Mouse (Mus musculus): ENCODE measurements around the gene Ptpn6. TPM values are rescaled to one million over a fixed set of nuclear protein-coding genes. Genes with fewer than 3 reads are reported as not detected.
A peak's percentile ranks its signal among the peaks of the same experiment; 100 is the strongest.
"Not testable (repeated sequence)": the region's sequence is repeated elsewhere in the genome, so short reads cannot be mapped to it uniquely, and the experiment has no call there.

The Ptpn6 gene
- polyA plus RNA-seq, 1 experiment from 2014 or later = 13.6 TPM

DNA sequence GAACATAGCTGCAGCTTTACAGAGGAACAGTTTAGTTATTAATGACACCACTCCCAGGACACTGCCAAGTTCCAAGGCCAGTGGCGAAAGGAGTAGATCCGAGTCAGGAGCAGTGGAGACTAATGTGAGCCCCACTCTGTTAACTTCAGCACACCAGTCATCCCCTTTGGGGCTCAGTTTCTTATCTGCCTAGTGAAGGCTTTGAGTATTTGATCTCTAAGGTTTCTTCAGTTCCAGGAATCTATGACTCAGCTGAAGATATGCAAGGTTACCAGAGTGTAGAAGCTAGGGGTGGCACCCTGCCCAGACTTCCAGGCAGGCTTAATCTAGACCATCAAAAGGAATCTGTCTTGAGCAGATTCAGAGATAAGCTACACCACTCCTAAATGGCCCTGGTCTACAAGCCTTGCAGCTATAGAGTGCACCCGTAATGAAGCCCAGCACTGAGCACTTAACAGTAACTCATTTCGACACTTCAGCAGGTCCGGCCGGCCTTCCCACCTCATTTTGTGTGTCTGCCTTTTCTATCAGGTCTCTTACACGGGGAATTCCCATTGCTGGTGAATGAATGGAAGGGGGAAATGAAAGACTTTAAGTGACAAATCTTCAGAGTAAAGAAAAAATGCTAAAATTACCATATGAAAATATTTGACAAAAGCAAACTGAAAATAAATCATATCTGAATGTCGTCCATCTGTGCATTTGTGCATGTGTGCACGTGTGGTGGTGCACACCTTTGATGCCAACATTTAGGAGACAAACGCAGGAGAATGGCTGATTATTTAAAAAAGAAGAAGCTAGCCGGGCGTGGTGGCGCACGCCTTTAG, 54.7 kb downstream of the Ptpn6 start:
- Histone ChIP-seq H3K27ac (0 out of 2 replicates have a peak overlapping the region, but pooled peaks have one; percentile 21), H3K4me2 (ENCODE audit: low read length) (no peak overlapping the region), H3K9me3 (replicated peaks; ENCODE audit: low read length) (no peaks in the 10 kb centered on the region), H3K4me1 (replicated peaks; ENCODE audit: insufficient read depth, low read length) (0 out of 2 replicates have a peak, but pooled peaks cover 5% of the 10 kb centered on the region), H3K27me3 (ENCODE audit: insufficient read depth, low read length) (no peaks in the 10 kb centered on the region), H3K36me3 (ENCODE audit: insufficient read depth, low read length) (no peaks in the 10 kb centered on the region), H3K9ac (ENCODE audit: low read depth, low read length) (no peak overlapping the region), H3K4me3 (replicated peaks; ENCODE audit: low read depth, low read length) (no peak overlapping the region)
- DNase-seq (ENCODE audit: low spot score) (peak; percentile 46), ATAC-seq (replicated peaks; ENCODE audit: low FRiP score, low read depth) (peak; percentile 70)
- WGBS = 62% methylated on average over 14 of the region's 14 CpGs
- no peak for TF ChIP-seq CTCF (IDR thresholded peaks at IDR 0.05; ENCODE audit: low read depth)

GRCm38 (mm10) chr6:124682291-124682690, 56.2 kb downstream of the Ptpn6 start:
- DNase-seq (ENCODE audit: low spot score) = peak; percentile 58
- not testable (repeated sequence) for H3K27ac ChIP-seq; H3K4me1 ChIP-seq (replicated peaks; ENCODE audit: insufficient read depth, low read length)

GRCm38 (mm10) chr6:124679486-124679885, 59.0 kb downstream of the Ptpn6 start:
- ATAC-seq (replicated peaks; ENCODE audit: low FRiP score, low read depth) (no peak), DNase-seq (ENCODE audit: low spot score) (no peak)
- WGBS = 83% methylated on average over 3 of the region's 3 CpGs
- 0 out of 2 replicates have a peak, but pooled peaks cover 5% of the 10 kb centered on the region for H3K4me1 ChIP-seq (replicated peaks; ENCODE audit: insufficient read depth, low read length)
- no peak overlapping the region for H3K9ac ChIP-seq (ENCODE audit: low read depth, low read length)
- H3K9me3 ChIP-seq (replicated peaks; ENCODE audit: low read length) = no peaks in the 10 kb centered on the region
- no peak overlapping the region for H3K4me3 ChIP-seq (replicated peaks; ENCODE audit: low read depth, low read length)
- no peak overlapping the region for H3K27ac ChIP-seq
- H3K4me2 ChIP-seq (ENCODE audit: low read length) = no peak overlapping the region
- no peak for TF ChIP-seq CTCF (IDR thresholded peaks at IDR 0.05; ENCODE audit: low read depth)
- H3K27me3 ChIP-seq (ENCODE audit: insufficient read depth, low read length) = no peaks in the 10 kb centered on the region
- H3K36me3 ChIP-seq (ENCODE audit: insufficient read depth, low read length) = peaks cover 4% of the 10 kb centered on the region; the same call in 1 of the 2 replicates

More at GRCm38 (mm10) chr6:124682291-124682690, 56.2 kb downstream of the Ptpn6 start:
- not testable (repeated sequence) for H3K36me3 ChIP-seq (ENCODE audit: insufficient read depth, low read length); H3K9me3 ChIP-seq (replicated peaks; ENCODE audit: low read length); H3K4me3 ChIP-seq (replicated peaks; ENCODE audit: low read depth, low read length); H3K27me3 ChIP-seq (ENCODE audit: insufficient read depth, low read length); ATAC-seq (replicated peaks; ENCODE audit: low FRiP score, low read depth); H3K9ac ChIP-seq (ENCODE audit: low read depth, low read length); H3K4me2 ChIP-seq (ENCODE audit: low read length)
- WGBS = 49% methylated on average over 6 of the region's 6 CpGs

- no peak overlapping the region for H3K9ac ChIP-seq (ENCODE audit: low read depth, low read length)
- no peaks in the 10 kb centered on the region for H3K27me3 ChIP-seq (ENCODE audit: insufficient read depth, low read length)
- TF ChIP-seq CTCF (IDR thresholded peaks at IDR 0.05; ENCODE audit: low read depth) = no peak
- ATAC-seq (replicated peaks; ENCODE audit: low FRiP score, low read depth) = no peak
- H3K4me1 ChIP-seq (replicated peaks; ENCODE audit: insufficient read depth, low read length) = 0 out of 2 replicates have a peak, but pooled peaks cover 3% of the 10 kb centered on the region
- DNase-seq (ENCODE audit: low spot score) = no peak
- peaks cover 7% of the 10 kb centered on the region for H3K36me3 ChIP-seq (ENCODE audit: insufficient read depth, low read length)
- WGBS = 90% methylated on average over 7 of the region's 7 CpGs
- no peak overlapping the region for H3K4me2 ChIP-seq (ENCODE audit: low read length)
- no peak overlapping the region for H3K27ac ChIP-seq
- no peaks in the 10 kb centered on the region for H3K9me3 ChIP-seq (replicated peaks; ENCODE audit: low read length)
- no peak overlapping the region for H3K4me3 ChIP-seq (replicated peaks; ENCODE audit: low read depth, low read length)
Measured at GRCm38 (mm10) chr6:124678769-124679168, 59.7 kb downstream of the Ptpn6 start.

- Histone ChIP-seq H3K4me2 (ENCODE audit: low read length) (no peak overlapping the region), H3K36me3 (ENCODE audit: insufficient read depth, low read length) (peaks cover 7% of the 10 kb centered on the region), H3K4me3 (replicated peaks; ENCODE audit: low read depth, low read length) (no peak overlapping the region), H3K4me1 (replicated peaks; ENCODE audit: insufficient read depth, low read length) (no peaks in the 10 kb centered on the region), H3K9me3 (replicated peaks; ENCODE audit: low read length) (no peaks in the 10 kb centered on the region), H3K27me3 (ENCODE audit: insufficient read depth, low read length) (no peaks in the 10 kb centered on the region), H3K27ac (no peak overlapping the region), H3K9ac (ENCODE audit: low read depth, low read length) (no peak overlapping the region)
- 90% methylated on average over 6 of the region's 6 CpGs for WGBS
- no peak for ATAC-seq (replicated peaks; ENCODE audit: low FRiP score, low read depth)
- no peak for TF ChIP-seq CTCF (IDR thresholded peaks at IDR 0.05; ENCODE audit: low read depth)
- no peak for DNase-seq (ENCODE audit: low spot score)
Measured at GRCm38 (mm10) chr6:124676171-124676570, 62.3 kb downstream of the Ptpn6 start.

- WGBS = 96% methylated on average over 7 of the region's 7 CpGs
- Histone ChIP-seq H3K27me3 (ENCODE audit: insufficient read depth, low read length) (no peaks in the 10 kb centered on the region), H3K9ac (ENCODE audit: low read depth, low read length) (no peak overlapping the region), H3K4me1 (replicated peaks; ENCODE audit: insufficient read depth, low read length) (no peaks in the 10 kb centered on the region), H3K27ac (no peak overlapping the region), H3K36me3 (ENCODE audit: insufficient read depth, low read length) (peaks cover 7% of the 10 kb centered on the region), H3K9me3 (replicated peaks; ENCODE audit: low read length) (no peaks in the 10 kb centered on the region), H3K4me3 (replicated peaks; ENCODE audit: low read depth, low read length) (no peak overlapping the region), H3K4me2 (ENCODE audit: low read length) (no peak overlapping the region)
- no peak for TF ChIP-seq CTCF (IDR thresholded peaks at IDR 0.05; ENCODE audit: low read depth)
- no peak for ATAC-seq (replicated peaks; ENCODE audit: low FRiP score, low read depth)
- no peak for DNase-seq (ENCODE audit: low spot score)
Measured at GRCm38 (mm10) chr6:124674591-124674990, 63.9 kb downstream of the Ptpn6 start.
